Mouse (Mus musculus) CH12.LX (cell line): ENCODE measurements around the gene Ctnna3.

Experiments used
- CTCF ChIP-seq, 2 experiments: IDR thresholded peaks in 1 of 2; conservative IDR thresholded peaks in 1 of 2; 2 replicates each; pipeline ENCODE4 v1.5.1; 2011 to 2012; ENCODE audit warnings: low read depth in 2 of 2, low read length in 2 of 2, improper control_type of control experiment in 1 of 2, inconsistent platforms in 1 of 2, mild to moderate bottlenecking in 1 of 2, moderate library complexity in 1 of 2
- ELF1 ChIP-seq: IDR thresholded peaks from 2 replicates; pipeline ENCODE4 v1.6.1; 2014; ENCODE audit warnings: low read depth, mild to moderate bottlenecking, inconsistent platforms, low read length, improper control_type of control experiment
- MXI1 ChIP-seq: IDR thresholded peaks from 2 replicates; pipeline ENCODE4 v1.6.1; 2011; ENCODE audit warnings: mild to moderate bottlenecking, low read depth, low read length, improper control_type of control experiment
- POLR2A ChIP-seq: IDR thresholded peaks from 2 replicates; pipeline ENCODE4 v1.6.1; 2011; ENCODE audit warnings: low read depth, mild to moderate bottlenecking, improper control_type of control experiment, low read length
- TBP ChIP-seq: conservative IDR thresholded peaks from 2 replicates; pipeline ENCODE4 v1.6.1; 2011; ENCODE audit warnings: low read depth, low read length, improper control_type of control experiment
- USF1 ChIP-seq: IDR thresholded peaks from 2 replicates; pipeline ENCODE4 v1.6.1; 2014; ENCODE audit warnings: low read depth, mild to moderate bottlenecking, inconsistent platforms, low read length, improper control_type of control experiment
- ZC3H11A ChIP-seq: IDR thresholded peaks from 2 replicates; pipeline ENCODE4 v1.6.1; 2012; ENCODE audit warnings: low read depth, mild to moderate bottlenecking, inconsistent platforms, low read length, improper control_type of control experiment

- no peak for TF ChIP-seq ZC3H11A
- TF ChIP-seq POLR2A, result no peak
- TF ChIP-seq TBP, result no peak
- no peak for TF ChIP-seq USF1
- no peak for TF ChIP-seq CTCF (conservative IDR thresholded peaks at IDR 0.05 in 1 of 2, IDR thresholded peaks at IDR 0.05 in 1 of 2; ENCODE audit: low read depth in 2 of 2, low read length in 2 of 2)
- TF ChIP-seq MXI1, result no peak
- TF ChIP-seq ELF1, result no peak
These were observed 456.7 kb downstream of the Ctnna3 start for GRCm38 (mm10) chr10:63886449-63887088.
